Mouse (Mus musculus) brain, embryonic 14.5 days (tissue): ENCODE results near the gene Olfr1386.

Experiments used
- CTCF ChIP-seq: fragments of 200-500 bp; IDR thresholded peaks from 2 replicates; pipeline ENCODE4 v1.5.1; 2012; ENCODE audit warnings: inconsistent platforms, mild to moderate bottlenecking, moderate library complexity, borderline replicate concordance; ENCODE audit not compliant: insufficient read depth, insufficient read length; ENCODE audit errors: extremely low read depth
- POLR2A ChIP-seq: fragments of 200-500 bp; IDR thresholded peaks from 2 replicates; pipeline ENCODE4 v1.6.1; 2012; ENCODE audit warnings: mild to moderate bottlenecking, inconsistent platforms, borderline replicate concordance; ENCODE audit not compliant: poor library complexity, insufficient read depth, insufficient read length, severe bottlenecking; ENCODE audit errors: extremely low read depth

DNA sequence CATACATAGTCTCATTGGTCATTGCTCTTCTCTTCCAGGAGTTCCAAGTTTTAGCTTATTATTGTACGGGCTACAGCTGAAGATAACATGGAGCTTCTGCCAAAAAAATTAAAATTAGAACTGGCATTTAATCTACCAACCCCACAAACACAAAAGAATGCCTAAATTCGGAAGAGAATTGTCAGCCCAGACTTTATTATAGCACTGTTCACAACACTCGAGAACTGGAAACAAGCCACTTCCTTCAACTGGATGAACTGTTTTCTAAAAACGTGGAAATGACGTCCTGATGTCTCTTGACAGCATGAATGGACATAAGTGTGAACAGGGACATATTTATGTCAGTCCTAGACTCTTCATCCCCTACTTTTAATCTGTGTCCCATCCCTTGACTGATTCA lies 53.2 kb downstream of the Olfr1386 start:
- TF ChIP-seq POLR2A (no peak), CTCF (no peak)
